Mouse (Mus musculus) C2C12 (cell line): Measurements from ENCODE around the gene Palm2.

Experiments used
- CEBPB ChIP-seq: IDR thresholded peaks from one replicate; pipeline ENCODE4 v1.6.1; 2011; ENCODE audit warnings: low read depth, mild to moderate bottlenecking, control low read depth, moderate library complexity
- CTCF ChIP-seq: IDR thresholded peaks from one replicate; pipeline ENCODE4 v1.5.1; 2011; ENCODE audit not compliant: control insufficient read depth, insufficient read depth, insufficient read length
- MAX ChIP-seq: IDR thresholded peaks from one replicate; pipeline ENCODE4 v1.6.1; 2011; ENCODE audit warnings: mild to moderate bottlenecking, control low read depth
- MYOD1 ChIP-seq: IDR thresholded peaks from one replicate; pipeline ENCODE4 v1.6.1; 2011; ENCODE audit warnings: low read depth; ENCODE audit not compliant: control insufficient read depth, insufficient read length
- USF1 ChIP-seq: IDR thresholded peaks from one replicate; pipeline ENCODE4 v1.6.1; 2011; ENCODE audit warnings: low read depth, mild to moderate bottlenecking, control low read depth, moderate library complexity

DNA sequence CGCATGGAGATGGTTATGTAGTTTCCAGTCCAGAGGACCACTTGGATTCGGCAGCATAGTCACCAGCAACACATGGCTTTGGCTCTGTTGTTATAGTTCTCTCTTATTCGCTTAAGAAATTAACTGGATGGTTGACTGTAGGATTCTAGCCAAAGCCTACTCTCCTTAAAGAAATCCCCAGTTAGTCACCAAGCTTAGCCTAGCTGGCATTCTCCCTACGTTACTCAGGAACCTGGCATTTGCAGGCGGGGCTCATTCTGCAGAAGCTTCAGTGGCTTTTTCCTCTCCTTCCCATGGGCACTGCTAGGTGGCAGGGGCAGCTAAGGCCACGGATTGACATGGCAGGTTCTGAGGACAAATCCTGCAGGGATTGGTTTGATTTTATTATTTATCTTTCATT lies 70.7 kb downstream of the Palm2 start:
- TF ChIP-seq MAX (no peak), CTCF (no peak), USF1 (no peak), MYOD1 (no peak), CEBPB (no peak)
